Mouse (Mus musculus): ENCODE results near the gene AL731706.1. TPM values are rescaled to one million over a fixed set of nuclear protein-coding genes. Genes with fewer than 3 reads are reported as not detected.

Gene AL731706.1
- polyA plus RNA-seq, 1 experiment from 2014 or later: 72.9 TPM

DNA sequence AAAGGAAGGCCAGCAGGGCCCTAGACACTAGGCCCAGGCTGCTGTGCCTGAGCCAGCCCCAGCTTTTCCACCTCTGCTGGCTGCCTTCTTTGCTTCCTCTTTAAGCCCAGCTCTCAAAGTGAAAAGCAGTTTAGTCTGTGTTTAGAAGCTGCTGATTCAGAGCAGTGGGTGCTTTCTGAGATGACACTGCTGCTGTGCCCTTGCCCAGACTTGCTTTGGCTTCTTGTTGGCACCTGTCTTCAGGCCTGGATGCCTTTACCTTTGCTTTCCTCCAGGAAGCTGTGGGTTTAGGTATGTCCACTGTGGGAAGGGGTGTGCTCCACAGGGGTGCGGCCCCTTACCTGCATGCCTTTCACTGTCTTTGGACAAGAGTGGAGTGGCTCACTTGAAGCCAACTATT, 28.2 kb upstream of the AL731706.1 start:
- H3K9me3 ChIP-seq (ENCODE audit: control insufficient read depth): no peaks in the 10 kb centered on the region
- H3K27ac ChIP-seq (ENCODE audit: low read depth, low read length): no peak overlapping the region
- WGBS: 93% methylated on average over 1 of the region's 1 CpGs
- no peak for TF ChIP-seq CTCF (IDR thresholded peaks at IDR 0.05; ENCODE audit: low read depth)
- no peak overlapping the region for H3K4me2 ChIP-seq (replicated peaks; ENCODE audit: low read depth)
- no peak overlapping the region for H3K9ac ChIP-seq (ENCODE audit: low read depth, low read length)
- H3K4me3 ChIP-seq (ENCODE audit: low read depth, low read length): no peak overlapping the region
- no peak for ATAC-seq
- H3K4me1 ChIP-seq (replicated peaks; ENCODE audit: control insufficient read depth, insufficient read depth, low read length): peaks cover 3% of the 10 kb centered on the region
- no peaks in the 10 kb centered on the region for H3K36me3 ChIP-seq (ENCODE audit: control insufficient read depth, insufficient read depth)
- no peaks in the 10 kb centered on the region for H3K27me3 ChIP-seq (replicated peaks; ENCODE audit: control insufficient read depth, insufficient read depth, low read length)

DNA sequence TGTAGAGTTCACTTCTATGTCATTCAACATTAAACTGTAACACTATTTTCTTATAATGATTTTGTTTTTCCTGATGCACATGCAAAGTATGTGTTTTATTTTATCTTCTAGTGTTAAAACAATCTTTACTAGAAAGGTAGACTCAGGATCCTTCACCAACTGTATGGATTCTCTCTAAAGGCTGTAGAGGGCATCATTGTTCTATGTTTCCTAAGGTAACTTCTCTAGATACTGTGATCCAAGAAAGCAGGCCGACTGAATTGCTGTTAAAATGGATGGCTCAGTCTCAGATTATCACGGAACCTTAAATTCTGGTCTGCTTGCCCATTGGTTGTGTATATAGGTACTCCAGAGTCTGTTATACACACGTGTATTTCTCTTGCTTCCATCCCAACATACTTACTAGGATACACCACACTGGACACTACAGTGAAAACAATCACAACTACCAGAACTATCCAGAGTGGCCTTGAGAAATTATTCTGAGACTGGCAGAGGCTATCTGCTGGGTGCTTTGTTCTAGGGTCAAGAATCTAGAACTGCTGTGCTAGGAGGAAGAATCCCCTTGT, 23.2 kb upstream of the AL731706.1 start:
- no peaks in the 10 kb centered on the region for H3K9me3 ChIP-seq (ENCODE audit: control insufficient read depth)
- no peak overlapping the region for H3K9ac ChIP-seq (ENCODE audit: low read depth, low read length)
- peak; percentile 73 for TF ChIP-seq CTCF (IDR thresholded peaks at IDR 0.05; ENCODE audit: low read depth)
- peak; percentile 42 for ATAC-seq
- no peaks in the 10 kb centered on the region for H3K27me3 ChIP-seq (replicated peaks; ENCODE audit: control insufficient read depth, insufficient read depth, low read length)
- no peaks in the 10 kb centered on the region for H3K36me3 ChIP-seq (ENCODE audit: control insufficient read depth, insufficient read depth)
- H3K4me3 ChIP-seq (ENCODE audit: low read depth, low read length): no peak overlapping the region
- 46% methylated on average over 3 of the region's 3 CpGs for WGBS
- no peak overlapping the region for H3K27ac ChIP-seq (ENCODE audit: low read depth, low read length)
- H3K4me2 ChIP-seq (replicated peaks; ENCODE audit: low read depth): no peak overlapping the region
- H3K4me1 ChIP-seq (replicated peaks; ENCODE audit: control insufficient read depth, insufficient read depth, low read length): no peaks in the 10 kb centered on the region

DNA sequence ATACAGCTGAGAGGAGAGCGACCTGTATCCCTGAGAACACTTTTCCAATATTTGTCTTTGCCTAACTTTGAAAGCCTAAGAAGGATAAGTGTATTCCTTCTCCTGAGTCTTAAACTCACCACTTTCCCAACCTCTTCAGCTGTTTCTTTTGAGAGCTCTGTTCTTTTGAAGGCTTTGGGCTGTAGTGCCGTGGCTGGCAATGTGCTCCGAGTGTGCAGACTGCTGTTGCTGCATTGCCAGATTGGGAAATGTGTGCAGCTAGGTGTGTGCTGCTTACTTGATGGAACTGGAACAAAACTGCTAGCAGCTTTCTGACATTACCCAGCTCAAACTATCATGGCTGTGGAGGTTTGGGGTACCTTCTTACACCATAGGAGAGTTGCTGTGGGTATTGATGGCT, 21.8 kb upstream of the AL731706.1 start:
- no peaks in the 10 kb centered on the region for H3K9me3 ChIP-seq (ENCODE audit: control insufficient read depth)
- H3K4me2 ChIP-seq (replicated peaks; ENCODE audit: low read depth): no peak overlapping the region
- no peak for ATAC-seq
- WGBS: 74% methylated on average over 3 of the region's 3 CpGs
- no peaks in the 10 kb centered on the region for H3K27me3 ChIP-seq (replicated peaks; ENCODE audit: control insufficient read depth, insufficient read depth, low read length)
- no peaks in the 10 kb centered on the region for H3K4me1 ChIP-seq (replicated peaks; ENCODE audit: control insufficient read depth, insufficient read depth, low read length)
- no peak overlapping the region for H3K27ac ChIP-seq (ENCODE audit: low read depth, low read length)
- H3K36me3 ChIP-seq (ENCODE audit: control insufficient read depth, insufficient read depth): no peaks in the 10 kb centered on the region
- TF ChIP-seq CTCF (IDR thresholded peaks at IDR 0.05; ENCODE audit: low read depth): no peak
- H3K4me3 ChIP-seq (ENCODE audit: low read depth, low read length): no peak overlapping the region
- no peak overlapping the region for H3K9ac ChIP-seq (ENCODE audit: low read depth, low read length)

GRCm38 (mm10) chr2:136911958-136912411, 20.8 kb upstream of the AL731706.1 start:
- ATAC-seq: no peak
- no peak overlapping the region for H3K4me3 ChIP-seq (ENCODE audit: low read depth, low read length)
- no peak overlapping the region for H3K27ac ChIP-seq (ENCODE audit: low read depth, low read length)
- H3K9ac ChIP-seq (ENCODE audit: low read depth, low read length): no peak overlapping the region
- no peaks in the 10 kb centered on the region for H3K27me3 ChIP-seq (replicated peaks; ENCODE audit: control insufficient read depth, insufficient read depth, low read length)
- no peak overlapping the region for H3K4me2 ChIP-seq (replicated peaks; ENCODE audit: low read depth)
- H3K4me1 ChIP-seq (replicated peaks; ENCODE audit: control insufficient read depth, insufficient read depth, low read length): no peaks in the 10 kb centered on the region
- WGBS: 47% methylated on average over 4 of the region's 4 CpGs
- no peaks in the 10 kb centered on the region for H3K9me3 ChIP-seq (ENCODE audit: control insufficient read depth)
- no peak for TF ChIP-seq CTCF (IDR thresholded peaks at IDR 0.05; ENCODE audit: low read depth)
- H3K36me3 ChIP-seq (ENCODE audit: control insufficient read depth, insufficient read depth): no peaks in the 10 kb centered on the region

GRCm38 (mm10) chr2:136909298-136909697, 18.1 kb upstream of the AL731706.1 start:
- no peak overlapping the region for H3K4me2 ChIP-seq (replicated peaks; ENCODE audit: low read depth)

GRCm38 (mm10) chr2:136908596-136908995, 17.4 kb upstream of the AL731706.1 start:
- Histone ChIP-seq H3K9ac (ENCODE audit: low read depth, low read length) (no peak overlapping the region), H3K4me3 (ENCODE audit: low read depth, low read length) (no peak overlapping the region), H3K9me3 (ENCODE audit: control insufficient read depth) (no peaks in the 10 kb centered on the region), H3K4me1 (replicated peaks; ENCODE audit: control insufficient read depth, insufficient read depth, low read length) (no peaks in the 10 kb centered on the region), H3K36me3 (ENCODE audit: control insufficient read depth, insufficient read depth) (peaks cover 8% of the 10 kb centered on the region; the same call in 1 of the 2 replicates), H3K27me3 (replicated peaks; ENCODE audit: control insufficient read depth, insufficient read depth, low read length) (no peaks in the 10 kb centered on the region), H3K27ac (ENCODE audit: low read depth, low read length) (no peak overlapping the region), H3K4me2 (replicated peaks; ENCODE audit: low read depth) (no peak overlapping the region)
- TF ChIP-seq CTCF (IDR thresholded peaks at IDR 0.05; ENCODE audit: low read depth): no peak
- no peak for ATAC-seq
- 84% methylated on average over 3 of the region's 3 CpGs for WGBS

More at GRCm38 (mm10) chr2:136909298-136909697, 18.1 kb upstream of the AL731706.1 start:
- Histone ChIP-seq H3K4me3 (ENCODE audit: low read depth, low read length) (no peak overlapping the region), H3K9me3 (ENCODE audit: control insufficient read depth) (no peaks in the 10 kb centered on the region), H3K9ac (ENCODE audit: low read depth, low read length) (no peak overlapping the region), H3K27ac (ENCODE audit: low read depth, low read length) (no peak overlapping the region), H3K36me3 (ENCODE audit: control insufficient read depth, insufficient read depth) (peaks cover 8% of the 10 kb centered on the region; the same call in 1 of the 2 replicates), H3K4me1 (replicated peaks; ENCODE audit: control insufficient read depth, insufficient read depth, low read length) (no peaks in the 10 kb centered on the region), H3K27me3 (replicated peaks; ENCODE audit: control insufficient read depth, insufficient read depth, low read length) (no peaks in the 10 kb centered on the region)
- TF ChIP-seq CTCF (IDR thresholded peaks at IDR 0.05; ENCODE audit: low read depth): no peak
- ATAC-seq: no peak
- 90% methylated on average over 2 of the region's 2 CpGs for WGBS

All from intestine, postnatal 0 days (tissue).